Mouse (Mus musculus): ENCODE measurements around the gene Gm10563.

DNA sequence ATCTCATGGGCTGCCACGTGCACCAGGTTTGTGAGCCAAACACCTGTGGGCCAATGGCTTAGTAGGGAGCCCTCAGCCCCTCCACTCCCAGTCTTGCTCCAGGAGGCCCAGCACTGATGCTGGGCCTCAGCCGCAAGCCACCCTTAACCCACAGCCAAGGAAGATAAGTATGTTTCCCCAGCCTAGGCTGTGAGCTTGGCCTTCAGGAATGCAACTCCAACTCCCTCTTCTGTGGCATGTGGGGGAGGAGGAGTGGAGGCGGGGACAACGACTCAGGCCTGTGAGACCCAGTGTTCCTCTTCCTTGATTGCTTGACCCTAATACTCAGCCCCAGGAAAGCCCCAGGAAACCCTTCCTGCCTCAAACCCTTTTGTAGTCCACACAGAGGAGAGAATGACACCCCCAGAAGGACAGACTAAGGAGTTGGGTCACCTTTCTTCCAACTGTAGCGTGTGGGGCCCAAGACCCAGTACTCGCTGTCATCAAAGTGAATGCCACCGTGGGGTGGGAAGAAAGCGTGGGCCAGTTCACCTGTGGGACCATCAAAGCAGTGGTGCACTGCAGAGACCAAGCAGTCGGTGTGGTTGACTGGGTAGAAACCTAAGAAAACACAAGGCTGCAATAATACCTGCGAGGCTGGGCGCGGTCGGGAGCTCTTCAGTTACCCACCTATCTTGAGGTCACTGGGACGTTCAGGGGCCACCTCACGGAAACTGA lies 6.5 kb upstream of the Gm10563 start:
- TF ChIP-seq POLR2A (IDR thresholded peaks at IDR 0.05; ENCODE audit: insufficient read length, low read depth): no peak
- TF ChIP-seq SRF (IDR thresholded peaks at IDR 0.05; ENCODE audit: control insufficient read depth, insufficient read length, low read depth): no peak
- TF ChIP-seq USF1 (IDR thresholded peaks at IDR 0.05; ENCODE audit: low read depth): no peak
- no peak for TF ChIP-seq MAX (IDR thresholded peaks at IDR 0.05; ENCODE audit: low read depth)
- no peak for TF ChIP-seq E2F4 (IDR thresholded peaks at IDR 0.05; ENCODE audit: insufficient read depth)
- no peak for TF ChIP-seq TCF12 (IDR thresholded peaks at IDR 0.05; ENCODE audit: insufficient read depth, poor library complexity, severe bottlenecking)
- TF ChIP-seq MYOG (IDR thresholded peaks at IDR 0.05; ENCODE audit: control insufficient read depth in 1 of 3, insufficient read depth in 1 of 3, insufficient read length in 2 of 3, low read depth in 2 of 3): no peak
- TF ChIP-seq REST (IDR thresholded peaks at IDR 0.05; ENCODE audit: insufficient read depth, insufficient read length): no peak
- no peak for TF ChIP-seq MYOD1 (IDR thresholded peaks at IDR 0.05; ENCODE audit: control insufficient read depth in 1 of 3, insufficient read length in 2 of 3, low read depth in 2 of 3)
